Mouse (Mus musculus) ES-E14 (cell line): Measurements from ENCODE around the gene Car9.

ENCODE experiments used
- CHD2 ChIP-seq: IDR thresholded peaks from 2 replicates; pipeline ENCODE4 v1.6.1; 2014; ENCODE audit warnings: mild to moderate bottlenecking, low read depth, low read length, inconsistent platforms
- HCFC1 ChIP-seq: IDR thresholded peaks from 2 replicates; pipeline ENCODE4 v1.6.1; 2012; ENCODE audit warnings: low read length, inconsistent platforms, borderline replicate concordance; ENCODE audit not compliant: insufficient read depth
- ZC3H11A ChIP-seq: IDR thresholded peaks from 2 replicates; pipeline ENCODE4 v1.6.1; 2012; ENCODE audit warnings: low read depth, mild to moderate bottlenecking, inconsistent platforms, low read length, borderline replicate concordance
- ZNF384 ChIP-seq: IDR thresholded peaks from 2 replicates; pipeline ENCODE4 v1.6.1; 2012; ENCODE audit warnings: low read depth, low read length, inconsistent platforms

- 0 out of 2 replicates have a peak, but pooled peaks have one; percentile 17 for TF ChIP-seq ZC3H11A
- TF ChIP-seq CHD2, result 0 out of 2 replicates have a peak, but pooled peaks have one; percentile 49
- TF ChIP-seq HCFC1, result no peak
- peak; percentile 70 for TF ChIP-seq ZNF384
These were observed 14.5 kb upstream of the Car9 start for GRCm38 (mm10) chr4:43492101-43492820.
